Mouse (Mus musculus): ENCODE results near the gene Syne3. TPM values are rescaled to one million over a fixed set of nuclear protein-coding genes. Genes with fewer than 3 reads are reported as not detected.

Syne3 gene
- total RNA-seq, 2 experiments from 2014 or later = 5.7 TPM

GRCm38 (mm10) chr12:104908986-104909385 lies 100.6 kb downstream of the Syne3 start:
- intact Hi-C loops (cut with DNase I; ENCODE audit: low total_unique reads) = no loop called here
- DNase-seq = no peak

GRCm38 (mm10) chr12:104908024-104908781 lies 101.4 kb downstream of the Syne3 start:
- DNase-seq = no peak
- intact Hi-C loops (cut with DNase I; ENCODE audit: low total_unique reads) = no loop called here

- intact Hi-C loops (cut with DNase I; ENCODE audit: low total_unique reads) = no loop called here
- DNase-seq = no peak
Observed at GRCm38 (mm10) chr12:104907133-104907532, 102.5 kb downstream of the Syne3 start.

GRCm38 (mm10) chr12:104904138-104904537 lies 105.5 kb downstream of the Syne3 start:
- no peak for DNase-seq

GRCm38 (mm10) chr12:104902392-104903053 lies 107.1 kb downstream of the Syne3 start:
- intact Hi-C loops (cut with DNase I; ENCODE audit: low total_unique reads) = no loop called here
- no peak for DNase-seq

More at GRCm38 (mm10) chr12:104904138-104904537, 105.5 kb downstream of the Syne3 start:
- intact Hi-C loops (cut with DNase I; ENCODE audit: low total_unique reads) = no loop called here

GRCm38 (mm10) chr12:104901320-104901719 lies 108.3 kb downstream of the Syne3 start:
- DNase-seq = no peak
- intact Hi-C loops (cut with DNase I; ENCODE audit: low total_unique reads) = no loop called here

- peak; percentile 43 for DNase-seq
- intact Hi-C loops (cut with DNase I; ENCODE audit: low total_unique reads) = no loop called here
Observed at GRCm38 (mm10) chr12:104899835-104900234, 109.8 kb downstream of the Syne3 start.

- DNase-seq = no peak
- intact Hi-C loops (cut with DNase I; ENCODE audit: low total_unique reads) = no loop called here
Observed at GRCm38 (mm10) chr12:104899161-104899560, 110.4 kb downstream of the Syne3 start.

GRCm38 (mm10) chr12:104898718-104899117 lies 110.9 kb downstream of the Syne3 start:
- intact Hi-C loops (cut with DNase I; ENCODE audit: low total_unique reads) = no loop called here
- no peak for DNase-seq

- intact Hi-C loops (cut with DNase I; ENCODE audit: low total_unique reads) = no loop called here
- no peak for DNase-seq
Observed at GRCm38 (mm10) chr12:104897051-104897618, 112.5 kb downstream of the Syne3 start.

GRCm38 (mm10) chr12:104896640-104897039 lies 113.0 kb downstream of the Syne3 start:
- intact Hi-C loops (cut with DNase I; ENCODE audit: low total_unique reads) = no loop called here

GRCm38 (mm10) chr12:104892245-104892644 lies 117.4 kb downstream of the Syne3 start:
- intact Hi-C loops (cut with DNase I; ENCODE audit: low total_unique reads) = no loop called here
- no peak for DNase-seq

More at GRCm38 (mm10) chr12:104896640-104897039, 113.0 kb downstream of the Syne3 start:
- no peak for DNase-seq

GRCm38 (mm10) chr12:104890066-104890465 lies 119.5 kb downstream of the Syne3 start:
- no peak for DNase-seq
- intact Hi-C loops (cut with DNase I; ENCODE audit: low total_unique reads) = no loop called here

GRCm38 (mm10) chr12:104886104-104886503 lies 123.5 kb downstream of the Syne3 start:
- intact Hi-C loops (cut with DNase I; ENCODE audit: low total_unique reads) = no loop called here

GRCm38 (mm10) chr12:104882533-104882932 lies 127.1 kb downstream of the Syne3 start:
- DNase-seq = no peak
- intact Hi-C loops (cut with DNase I; ENCODE audit: low total_unique reads) = no loop called here

More at GRCm38 (mm10) chr12:104886104-104886503, 123.5 kb downstream of the Syne3 start:
- DNase-seq = no peak

GRCm38 (mm10) chr12:104882061-104882460 lies 127.5 kb downstream of the Syne3 start:
- intact Hi-C loops (cut with DNase I; ENCODE audit: low total_unique reads) = no loop called here
- no peak for DNase-seq

- intact Hi-C loops (cut with DNase I; ENCODE audit: low total_unique reads) = no loop called here
- no peak for DNase-seq
Observed at GRCm38 (mm10) chr12:104881518-104882060, 128.0 kb downstream of the Syne3 start.

GRCm38 (mm10) chr12:104880367-104880766 lies 129.2 kb downstream of the Syne3 start:
- intact Hi-C loops (cut with DNase I; ENCODE audit: low total_unique reads) = no loop called here
- no peak for DNase-seq
